Mouse (Mus musculus) kidney, postnatal 4 days (tissue): ENCODE data around the gene Vmn1r236.

Experiments
- DNase-seq, 2 experiments: peaks; one replicate each; pipeline ENCODE4 v3.0.0; 2021; ENCODE audit warnings: mixed read lengths in 2 of 2

Gene Vmn1r236

GRCm38 (mm10) chr17:21282642-21283041 is at the start of gene Vmn1r236:
Vmn1r236 (plus strand) TSS chr17:21282942.
- DNase-seq = no peak

DNA sequence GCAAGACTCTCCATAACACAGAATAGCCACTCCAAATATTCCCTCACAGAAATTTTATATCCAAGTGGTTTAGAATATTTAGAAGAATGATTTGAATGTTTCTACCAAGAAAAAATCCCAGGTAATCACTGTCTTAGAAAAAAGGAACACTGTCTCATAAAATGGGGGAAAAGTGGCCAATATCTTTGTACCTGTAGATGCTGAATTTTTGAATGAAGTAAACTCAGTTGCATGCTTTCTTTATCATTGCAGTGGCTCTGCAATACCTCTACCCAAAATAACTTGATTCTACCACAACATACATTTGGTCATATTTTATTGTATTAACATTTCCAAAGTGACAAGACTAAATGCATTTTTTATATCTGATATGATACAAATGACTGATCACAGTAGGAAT is 26.6 kb upstream of the Vmn1r236 start, which contains the start of gene Vmn1r235:
Gene Vmn1r235 (plus strand): TSS at position 301 of the 400 bp plus-strand sequence.
- DNase-seq = no peak

DNA sequence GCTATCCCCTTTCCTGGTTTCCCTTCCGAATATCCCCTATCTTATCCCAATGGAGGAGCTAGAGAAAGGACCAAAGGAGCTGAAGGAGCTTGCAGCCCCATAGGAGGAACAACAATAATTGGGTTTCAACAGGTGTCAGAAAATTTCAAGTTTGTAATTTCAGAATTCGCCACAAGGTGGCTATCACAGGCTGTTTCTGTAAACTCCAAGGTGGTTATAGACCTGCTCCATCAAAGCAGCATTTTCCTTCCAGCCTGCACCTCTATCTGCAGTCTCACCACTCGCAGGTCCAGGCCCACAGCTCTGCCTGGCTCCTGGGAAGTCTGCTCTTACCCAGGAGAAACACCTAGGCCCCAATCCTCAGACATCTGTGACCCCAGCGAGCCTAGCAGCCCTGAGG is 10.6 kb upstream of the Vmn1r236 start:
- peak; percentile 2 to 15 for DNase-seq

DNA sequence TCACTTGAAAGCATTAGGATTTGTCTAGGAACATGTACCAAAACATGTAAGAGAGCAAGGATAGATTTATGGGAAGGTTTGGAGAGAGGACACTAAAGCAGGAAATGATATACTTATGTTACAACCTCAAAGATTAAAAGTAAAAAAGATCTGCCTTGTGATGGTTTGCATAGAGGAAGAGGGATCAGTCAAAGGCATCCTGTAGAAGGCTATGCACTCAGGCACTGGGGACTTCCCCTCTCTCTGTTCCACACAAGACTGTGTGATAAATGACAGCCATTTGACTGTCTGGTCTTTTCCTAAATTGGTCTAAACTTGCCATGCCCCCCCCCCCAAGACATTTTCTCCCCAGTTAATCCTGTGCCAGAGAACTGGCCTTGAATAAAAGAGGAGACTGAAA is 1.7 kb downstream of the Vmn1r236 start:
- DNase-seq = no peak

DNA sequence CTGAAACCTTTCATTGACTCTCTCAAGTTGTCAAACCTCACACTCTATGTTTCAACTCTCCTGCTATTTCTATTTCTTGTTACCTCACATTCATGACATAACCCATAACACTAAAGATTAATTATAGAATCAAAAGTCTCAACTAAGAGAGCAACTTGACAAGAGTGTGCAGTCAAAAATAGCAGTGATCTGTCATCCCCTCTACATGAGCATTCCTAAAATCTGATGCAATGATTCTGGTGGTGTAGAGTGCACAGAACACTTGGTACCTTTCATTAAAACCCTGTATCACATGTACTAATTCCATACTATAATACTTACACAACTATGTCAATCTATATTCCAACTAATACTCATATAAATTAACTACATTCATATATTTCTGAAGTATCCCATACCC is 7.0 kb downstream of the Vmn1r236 start:
- DNase-seq = no peak

DNA sequence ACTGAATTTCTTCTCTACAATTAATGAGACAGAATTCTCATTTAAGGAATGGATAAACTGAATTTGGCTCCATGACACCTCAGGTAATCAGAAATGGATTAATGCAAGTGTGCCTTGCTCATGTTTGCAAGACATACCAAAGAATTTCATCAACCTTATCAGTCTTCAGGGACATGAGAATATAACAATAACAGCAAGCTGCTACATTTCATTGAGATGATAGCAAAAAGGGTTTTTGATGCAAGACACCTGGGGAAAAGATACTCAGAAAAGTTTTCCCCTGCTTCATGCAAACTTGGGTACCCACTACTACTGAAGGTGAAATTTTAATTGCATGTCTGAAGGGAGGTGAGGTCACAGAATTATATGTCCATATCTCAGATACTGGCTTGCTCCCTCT is 28.8 kb downstream of the Vmn1r236 start, which contains the start of gene Vmn1r237:
Gene Vmn1r237 (plus strand): TSS at position 301 of the 400 bp plus-strand sequence.
- DNase-seq = no peak
